Mouse (Mus musculus) CD8-positive naive resting alpha-beta T cell, adult 57 days (primary cell): ENCODE results near the gene D830030K20Rik. TPM values are rescaled to one million over a fixed set of nuclear protein-coding genes. Genes with fewer than 3 reads are reported as not detected.

Experiments used
- total RNA-seq: library from RNA; stranded (reverse); gene quantifications from one replicate; pipeline ENCODE4 v1.2.4, GENCODE M21; 2023

Gene D830030K20Rik
- total RNA-seq = not detected

DNA sequence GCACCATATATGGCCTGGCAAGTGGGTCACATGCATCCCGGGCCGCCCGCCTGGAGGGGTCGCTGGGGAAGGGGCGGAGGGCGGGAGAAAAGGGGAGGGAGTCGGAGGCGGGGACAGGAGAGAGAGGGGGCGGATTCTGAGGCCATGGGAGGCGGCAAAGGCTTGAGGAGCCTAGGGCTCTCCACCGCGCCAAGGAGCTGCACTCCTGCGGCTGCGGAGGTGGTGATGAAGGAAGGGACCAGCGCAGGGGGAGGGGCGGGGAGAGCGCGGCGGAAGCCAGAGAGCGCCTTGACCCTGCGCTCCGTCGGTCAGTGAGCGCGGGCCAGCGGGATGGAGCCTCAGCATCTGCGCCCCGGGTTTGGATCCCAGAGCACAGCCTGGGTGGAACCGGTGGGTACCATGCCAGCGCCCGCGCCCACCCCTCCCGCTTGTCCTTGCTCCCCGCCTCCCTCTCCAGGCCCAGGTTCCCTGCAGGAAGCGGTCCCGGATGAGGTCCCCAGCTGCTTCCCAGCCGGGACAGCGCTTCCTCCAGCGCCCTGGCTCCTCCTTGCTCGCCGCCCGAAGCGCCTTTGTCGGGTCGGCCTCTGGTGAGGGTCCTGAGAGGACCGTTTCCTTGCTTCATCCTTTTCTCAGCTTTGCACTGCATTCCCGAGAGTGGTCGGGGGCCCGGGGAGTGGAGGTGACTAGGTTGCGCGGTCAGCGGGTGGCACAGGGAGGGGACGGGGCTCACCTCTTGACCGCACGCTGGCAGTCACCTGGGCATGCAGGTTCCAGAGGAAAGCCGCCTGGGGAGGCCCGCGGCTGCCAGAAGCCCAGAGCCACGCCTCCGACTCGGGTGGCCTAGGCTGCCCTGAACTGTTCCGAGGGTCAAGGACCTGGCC, at the start of gene D830030K20Rik:
D830030K20Rik (plus strand) TSS at position 217 of the 881 bp plus-strand sequence.

GRCm38 (mm10) chr14:3187955-3188354, 20.3 kb upstream of the D830030K20Rik start, which contains the start of gene Gm5795:
Gene Gm5795, plus strand, starts transcription at chr14:3188255.

Other genes starting within 250 kb of the D830030K20Rik start
- gene Gm2888, start 178.5 kb upstream of the D830030K20Rik start, total RNA-seq = not detected
- gene Gm2897, start 159.2 kb upstream of the D830030K20Rik start, total RNA-seq = not detected
- not detected for gene Gm10340, start 74.5 kb upstream of the D830030K20Rik start, total RNA-seq
- not detected for gene Gm5795, start 20.2 kb upstream of the D830030K20Rik start, total RNA-seq
- gene Gm2956, start 124.1 kb downstream of the D830030K20Rik start, total RNA-seq = not detected
- gene Gm10413, start 186.6 kb downstream of the D830030K20Rik start, total RNA-seq = not detected
- gene Gm10409, start 204.1 kb downstream of the D830030K20Rik start, total RNA-seq = not detected
- gene Gm3005, start 219.6 kb downstream of the D830030K20Rik start, total RNA-seq = not detected
- not detected for gene Gm10408, start 240.9 kb downstream of the D830030K20Rik start, total RNA-seq